Mouse (Mus musculus) cerebellum, postnatal 10 days (tissue): Measurements from ENCODE around the gene Dapk2.
A peak's percentile ranks its signal among the peaks of the same experiment; 100 is the strongest.

Experiments
- DNase-seq, 2 experiments: peaks; one replicate each; pipeline ENCODE4 v3.0.0; 2021; ENCODE audit warnings: mixed read lengths in 2 of 2

The Dapk2 gene

DNA sequence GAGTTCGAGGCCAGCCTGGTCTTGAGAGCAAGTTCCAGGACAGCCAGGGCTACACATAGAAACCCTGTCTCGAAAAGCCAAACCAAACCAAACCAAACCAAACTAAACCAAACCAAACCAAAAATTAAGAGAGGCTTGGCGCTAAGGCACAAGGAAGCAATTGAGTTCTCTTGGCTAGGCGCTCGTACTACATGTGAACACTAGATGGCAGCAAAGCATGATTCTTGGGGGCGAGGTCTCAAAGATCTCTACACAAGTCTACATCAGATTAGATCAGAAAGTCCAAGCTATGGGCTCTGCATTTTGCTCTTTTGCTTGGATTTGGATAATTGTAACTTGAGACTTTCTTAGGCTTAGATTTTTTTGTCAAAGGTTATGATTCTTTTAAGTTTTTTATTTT is 13.8 kb upstream of the Dapk2 start:
- peak; percentile 85 to 87 for DNase-seq

DNA sequence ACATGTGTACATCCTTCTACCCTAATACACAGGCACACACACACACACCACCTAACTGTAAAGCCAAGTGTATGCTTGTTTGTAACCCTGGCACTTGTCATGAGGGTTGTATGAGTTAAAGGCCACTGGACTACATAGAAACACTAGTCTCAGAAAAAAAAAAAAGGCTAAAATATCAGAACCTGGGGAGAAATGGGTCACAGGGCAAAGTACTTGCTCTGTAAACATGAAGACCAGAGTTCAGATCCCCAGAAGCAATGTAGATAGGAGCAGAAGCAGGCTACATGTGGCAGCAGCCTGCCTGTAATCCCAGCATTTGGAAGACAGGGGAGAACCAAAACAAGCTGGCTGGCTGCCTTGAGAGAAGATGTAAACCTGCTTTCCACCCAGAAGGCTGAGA is 11.9 kb upstream of the Dapk2 start:
- no peak for DNase-seq

DNA sequence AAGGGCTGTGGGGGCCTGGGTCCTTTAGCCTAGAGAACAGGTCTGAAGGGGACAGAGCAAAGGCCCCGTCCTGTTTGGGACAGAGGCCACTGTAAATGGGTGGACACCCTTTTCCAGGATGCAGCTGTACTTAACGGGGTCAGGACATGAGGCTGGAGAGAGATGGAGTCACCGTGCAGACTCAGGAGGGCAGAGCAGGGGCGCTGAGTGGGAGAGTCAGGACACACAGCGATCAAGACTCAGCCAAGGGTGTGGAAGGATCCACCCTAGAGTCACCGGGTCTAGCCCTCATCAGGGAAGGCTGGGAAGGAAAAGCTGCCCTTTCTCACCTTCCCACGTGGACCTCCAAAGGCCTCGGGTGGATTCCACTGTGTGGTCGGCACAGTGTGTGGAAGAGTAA is 6.0 kb upstream of the Dapk2 start:
- no peak for DNase-seq

DNA sequence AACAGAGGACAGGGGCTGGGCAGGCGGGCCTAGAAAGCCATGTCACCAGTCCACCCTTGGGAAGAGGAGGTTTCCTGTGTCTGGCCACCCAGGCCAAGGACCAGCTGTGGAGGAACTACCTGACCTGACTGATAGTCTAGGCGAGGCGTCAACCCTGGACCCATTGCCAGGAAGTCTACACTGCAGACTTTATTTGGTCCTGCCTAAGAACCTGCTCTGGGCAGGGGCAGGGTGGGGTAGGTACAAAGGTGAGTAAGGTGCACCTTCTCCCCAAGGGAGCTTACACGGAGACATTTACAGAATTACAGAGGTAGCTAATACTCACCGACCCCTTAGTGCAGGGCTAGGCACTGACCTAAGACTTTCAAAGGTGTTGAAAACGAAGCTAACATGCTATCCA is 4.4 kb upstream of the Dapk2 start:
- DNase-seq, result no peak

DNA sequence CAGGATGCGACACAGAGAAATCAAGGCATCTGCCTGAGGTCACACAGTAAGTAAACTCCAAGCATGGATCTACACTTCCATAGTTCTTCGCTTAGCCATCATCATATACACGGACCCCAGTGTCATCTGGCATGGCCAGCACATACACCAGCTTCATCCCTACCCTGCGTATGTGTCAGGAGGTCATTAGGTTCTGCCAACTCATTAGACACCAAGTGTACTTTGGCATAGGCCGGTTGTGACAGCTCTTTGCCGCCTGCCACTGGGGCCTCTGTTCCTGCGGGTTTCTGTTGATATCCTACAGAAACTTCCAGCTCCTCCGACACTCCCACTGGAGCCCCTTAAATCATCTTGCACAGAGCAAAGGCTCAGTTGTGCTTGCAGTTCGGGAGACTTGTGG is 4.0 kb upstream of the Dapk2 start:
- no peak for DNase-seq

DNA sequence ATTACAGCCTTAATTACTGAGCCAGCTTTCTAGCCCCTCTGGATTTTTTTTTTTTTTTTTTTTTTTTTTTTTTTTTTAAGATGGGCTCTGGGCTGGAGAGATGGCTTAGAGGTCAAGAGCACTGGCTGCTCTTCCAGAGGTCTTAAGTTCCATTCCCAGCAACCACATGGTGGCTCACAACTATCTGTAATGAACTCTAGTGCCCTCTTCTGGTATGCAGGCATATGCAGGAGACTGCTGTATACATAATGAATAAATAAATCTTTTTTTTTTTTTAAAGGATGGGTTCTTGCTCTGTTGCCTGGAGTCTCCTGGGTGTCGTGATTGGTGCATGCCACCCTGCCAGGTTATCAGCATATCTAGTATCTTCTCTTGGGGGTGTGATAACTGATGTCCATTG is 2.5 kb upstream of the Dapk2 start:
- no peak for DNase-seq

DNA sequence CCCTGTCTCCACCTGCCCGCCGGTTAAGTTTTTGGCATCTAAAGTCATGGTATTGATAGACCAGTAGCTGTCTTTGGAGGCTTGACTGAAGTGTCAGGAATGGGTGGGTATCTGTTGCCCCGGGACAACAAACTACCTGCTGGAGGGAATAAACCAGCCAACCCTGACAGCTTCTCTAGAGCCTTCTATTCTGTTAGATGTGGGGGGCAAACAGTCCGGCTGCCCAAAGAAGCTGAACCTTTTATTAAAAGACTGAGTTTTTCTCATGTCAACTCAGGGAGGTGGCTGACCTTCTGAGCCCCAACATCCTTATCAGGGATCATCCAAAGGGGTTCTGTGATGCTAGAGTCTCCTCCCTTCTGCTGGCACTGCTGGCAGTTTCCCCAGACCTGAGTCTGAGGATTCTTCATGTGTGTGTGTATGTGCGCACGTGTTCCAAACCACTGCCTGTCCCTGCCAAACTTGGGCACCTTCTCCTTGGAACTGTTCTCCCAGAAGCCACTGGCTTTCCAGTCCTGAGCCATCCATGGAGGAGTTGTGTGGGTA is 935 bp downstream of the Dapk2 start:
- no peak for DNase-seq

DNA sequence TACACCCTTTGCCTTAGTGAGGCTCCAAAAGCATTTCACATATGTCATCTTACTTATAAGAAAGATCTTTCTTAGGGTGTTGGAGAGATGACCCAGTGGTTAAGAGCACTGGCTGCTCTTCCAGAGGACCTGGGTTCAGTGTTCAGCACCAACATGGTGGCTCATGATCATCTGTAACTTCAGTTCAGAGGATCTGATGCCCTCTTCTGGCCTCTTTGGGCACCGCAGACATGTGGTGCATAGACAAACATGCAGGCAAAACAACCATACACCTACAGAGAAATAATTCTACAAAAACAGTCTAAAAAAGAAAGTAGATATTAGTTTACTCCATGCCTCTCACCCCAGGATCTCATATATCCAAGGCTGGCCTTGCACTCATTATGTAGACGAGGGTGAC is 2.1 kb downstream of the Dapk2 start:
- no peak for DNase-seq

DNA sequence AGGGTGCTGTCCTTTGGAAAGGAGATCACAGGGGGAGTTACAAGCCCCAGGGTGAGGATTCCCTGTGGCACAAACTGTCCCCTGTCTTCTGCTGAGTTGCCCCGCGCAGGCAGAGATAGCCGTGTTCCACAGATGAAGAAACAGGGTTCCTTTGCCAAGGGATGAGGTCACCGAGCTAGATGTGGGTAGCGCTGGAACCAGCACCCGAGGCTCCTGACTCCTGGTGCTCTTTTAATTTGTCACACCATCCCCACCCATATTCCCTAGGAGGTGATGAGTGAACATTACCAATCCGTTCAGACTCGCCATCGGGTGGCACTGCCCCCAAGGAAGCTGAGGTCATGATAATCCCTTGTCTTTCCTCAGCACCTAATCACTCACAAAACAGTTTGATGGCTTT is 5.0 kb downstream of the Dapk2 start:
- DNase-seq, result peak in 1 of 2 experiments; percentile 10

DNA sequence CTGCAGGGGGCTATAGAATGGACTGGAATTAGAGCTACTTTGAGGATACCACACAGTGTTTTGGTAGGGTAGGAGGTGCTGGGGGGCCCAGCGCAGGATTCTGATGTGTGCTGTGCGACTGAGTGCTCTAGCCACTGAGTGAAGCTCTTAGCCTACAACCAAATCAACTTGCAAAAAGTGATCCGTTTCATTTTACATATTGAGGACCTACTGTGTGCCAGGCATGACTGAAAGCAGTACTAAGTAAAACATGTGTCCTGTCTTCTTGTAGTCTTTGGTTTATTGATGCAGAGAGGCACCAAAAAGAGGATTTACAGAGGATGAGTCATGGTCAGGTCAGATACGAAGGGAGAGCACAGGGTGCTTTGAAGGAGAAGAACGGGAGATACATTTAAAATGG is 9.2 kb downstream of the Dapk2 start:
- no peak for DNase-seq

DNA sequence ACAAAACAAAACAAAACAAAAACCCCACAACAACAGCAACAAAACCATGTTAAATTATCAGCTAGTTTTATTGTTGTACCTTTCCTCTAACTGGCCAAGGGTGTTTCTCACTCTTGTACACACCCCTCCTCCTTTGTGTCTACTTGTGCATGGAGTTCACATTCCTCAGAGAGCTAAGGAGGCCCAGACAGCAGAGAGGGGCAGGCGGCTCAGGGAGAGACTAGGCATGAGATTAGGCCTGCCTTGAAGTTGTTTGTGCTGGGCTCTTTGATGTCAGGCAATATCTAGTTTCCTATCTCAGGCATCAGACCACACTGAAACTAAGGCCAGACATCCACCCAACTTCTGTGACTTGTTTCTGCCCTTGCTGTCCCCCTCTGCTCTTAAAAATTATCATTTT is 10.2 kb downstream of the Dapk2 start:
- no peak for DNase-seq

DNA sequence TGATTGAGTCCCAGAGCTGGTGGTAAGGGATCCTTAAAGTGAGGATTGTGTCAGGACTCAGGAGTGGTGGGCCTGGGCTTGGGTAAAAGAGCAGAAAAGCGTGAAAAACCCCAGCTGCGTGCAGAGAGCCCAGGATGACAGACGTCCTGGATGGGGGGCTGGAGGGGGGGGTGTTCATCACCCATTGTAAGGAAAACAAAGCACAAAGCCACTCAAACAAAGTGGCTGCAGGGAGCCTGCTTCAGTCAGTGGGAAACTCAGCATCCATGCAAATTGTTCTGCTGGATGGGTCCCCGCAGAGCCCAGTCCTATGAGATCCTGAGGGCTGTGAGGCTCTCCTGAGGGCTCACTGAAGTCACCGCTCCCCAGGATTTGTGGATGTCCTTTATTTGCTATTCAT is 12.5 kb downstream of the Dapk2 start:
- no peak for DNase-seq

DNA sequence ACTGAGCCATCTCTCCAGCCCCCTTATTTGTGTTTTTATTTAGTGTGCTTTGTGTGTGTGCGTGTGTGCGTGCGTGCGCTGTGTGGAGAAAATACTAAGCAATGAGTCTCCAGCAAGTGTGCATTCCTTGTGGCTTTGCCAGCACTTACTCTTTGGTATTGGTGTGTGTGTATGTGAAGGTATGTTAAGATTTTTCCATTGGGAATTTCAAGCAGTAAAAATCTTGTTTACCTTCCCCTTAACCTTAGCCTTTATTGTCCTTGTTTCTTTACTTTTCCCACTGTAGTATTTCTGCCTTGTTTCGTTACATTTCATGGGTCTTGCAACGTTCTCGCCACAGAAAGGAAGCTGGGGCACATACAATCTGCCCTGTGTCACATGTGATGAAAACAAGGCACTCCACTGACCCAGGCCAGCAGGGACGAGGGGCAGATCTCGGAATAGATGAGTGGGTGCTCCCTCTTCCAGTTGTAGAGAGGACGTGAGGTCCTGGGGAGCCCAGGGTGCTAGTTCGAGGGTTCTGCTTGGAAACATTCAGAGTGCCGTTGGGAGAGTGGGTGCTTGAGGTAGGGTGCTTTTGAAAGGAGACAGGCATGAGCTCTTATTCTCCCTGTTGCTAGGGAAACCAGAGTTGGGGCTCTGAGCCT is 13.4 kb downstream of the Dapk2 start:
- no peak for DNase-seq

DNA sequence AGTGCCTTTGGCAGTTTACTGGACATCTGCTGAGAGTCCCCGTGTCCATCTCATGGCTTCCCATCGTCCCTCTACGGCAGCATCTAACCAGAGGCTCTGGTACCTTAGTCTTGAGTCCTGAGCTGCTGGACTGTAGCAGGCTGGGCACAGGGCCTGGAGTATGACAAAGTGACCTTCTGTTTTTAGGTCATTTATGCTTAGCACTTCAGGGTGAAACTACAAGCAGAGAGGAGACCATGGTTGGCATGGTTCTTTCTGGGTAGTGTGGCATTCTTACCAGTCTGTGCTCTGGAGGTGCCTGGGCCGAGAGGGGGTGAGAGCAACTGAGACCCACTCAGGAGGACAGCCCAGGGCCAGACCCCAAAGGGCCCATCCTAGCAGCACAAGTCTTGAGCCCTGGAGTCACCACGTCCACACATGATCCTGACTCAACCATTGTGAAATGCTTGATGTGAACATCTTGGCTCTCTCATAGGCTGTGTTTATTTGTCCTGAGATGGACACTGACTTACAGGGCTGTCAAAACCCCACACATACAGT is 15.4 kb downstream of the Dapk2 start:
- DNase-seq, result no peak

DNA sequence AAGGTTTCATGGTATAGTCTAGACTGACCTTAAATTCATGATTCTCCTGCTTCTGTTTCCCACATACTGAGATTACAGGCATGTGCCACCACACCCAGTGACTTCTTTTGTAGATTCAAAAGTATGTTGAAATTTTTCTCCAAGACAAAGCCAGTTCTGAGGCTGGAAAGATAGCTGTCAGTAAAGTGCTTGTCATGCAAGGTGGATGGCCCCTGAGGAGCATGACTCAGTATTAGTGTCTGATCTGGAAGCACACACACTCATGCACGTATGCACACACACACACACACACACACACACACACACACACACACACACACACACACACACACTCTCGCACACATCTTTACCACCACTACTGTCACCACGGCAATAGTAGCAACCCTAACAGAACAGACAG is 17.0 kb downstream of the Dapk2 start:
- DNase-seq, result no peak

DNA sequence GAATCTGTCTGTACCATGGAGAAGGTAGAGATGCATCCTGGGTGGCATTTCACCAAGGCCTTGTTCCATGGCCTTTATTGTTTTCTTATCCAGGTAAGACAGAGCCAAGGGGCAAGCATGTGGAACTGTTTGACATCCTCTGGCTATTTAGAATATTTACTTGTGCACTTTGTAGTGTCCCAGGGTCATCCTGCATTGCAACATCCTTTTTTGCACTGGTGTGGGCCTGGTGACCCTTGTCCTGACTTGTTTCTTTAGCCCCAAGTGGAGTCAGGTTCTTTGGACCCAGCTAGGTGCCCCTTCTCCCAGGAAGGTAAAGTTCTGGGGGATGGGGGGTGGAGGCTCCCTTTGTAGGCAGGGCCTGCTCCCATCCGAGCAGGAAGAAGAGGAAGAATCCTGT is 20.0 kb downstream of the Dapk2 start:
- no peak for DNase-seq

DNA sequence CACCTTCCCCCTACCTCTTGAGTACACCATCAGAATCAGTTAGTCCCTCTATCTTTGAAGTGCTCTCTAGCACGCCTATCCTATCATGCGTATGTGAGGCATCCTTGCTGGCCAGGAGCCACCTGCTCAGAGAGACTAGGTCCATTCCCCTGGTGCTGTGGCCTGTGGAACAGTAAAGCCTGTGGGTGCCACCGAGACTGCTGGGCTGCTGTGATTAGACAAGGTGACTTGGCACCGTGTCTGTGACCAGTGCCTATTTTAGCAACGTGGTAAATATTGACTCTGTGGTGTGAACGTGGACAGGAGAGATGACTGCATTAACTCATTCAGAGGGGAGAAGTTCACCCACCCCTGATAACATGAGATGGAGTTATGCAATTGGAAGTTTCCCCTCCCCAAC is 21.8 kb downstream of the Dapk2 start:
- no peak for DNase-seq

DNA sequence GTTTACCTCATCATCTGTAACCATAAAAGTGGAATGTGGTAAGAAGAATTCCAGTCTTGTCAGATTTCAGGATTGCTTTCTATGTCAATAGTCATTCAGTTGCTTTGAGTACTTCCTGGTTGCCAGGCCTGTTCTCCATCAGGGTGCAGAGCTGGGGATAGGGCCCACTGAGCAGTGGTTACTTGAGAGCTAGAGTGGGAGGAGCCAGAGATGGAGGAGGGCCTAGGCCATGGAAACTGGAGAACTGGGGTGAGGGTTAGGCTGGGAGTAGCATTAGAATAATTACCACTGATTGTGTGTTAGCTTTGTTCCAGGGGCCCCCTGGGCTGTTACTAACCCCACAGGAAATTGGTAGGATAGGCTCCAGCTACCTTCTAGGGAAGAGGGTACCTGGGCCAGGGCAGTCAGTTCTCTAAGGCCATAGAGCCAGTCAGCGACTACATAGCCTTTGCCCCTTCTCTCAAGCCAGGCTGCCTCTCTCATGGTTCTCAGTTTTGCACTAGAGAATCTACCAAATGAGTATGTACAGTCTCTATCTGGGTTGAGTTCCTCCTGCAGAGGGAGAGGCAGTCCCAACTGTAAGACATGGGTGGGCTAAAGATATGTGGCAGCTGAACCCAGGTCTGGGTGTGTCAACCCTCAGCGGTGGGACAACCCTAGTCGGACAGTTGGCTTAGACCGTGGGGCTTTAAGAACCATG is 23.3 kb downstream of the Dapk2 start:
- DNase-seq, result no peak

DNA sequence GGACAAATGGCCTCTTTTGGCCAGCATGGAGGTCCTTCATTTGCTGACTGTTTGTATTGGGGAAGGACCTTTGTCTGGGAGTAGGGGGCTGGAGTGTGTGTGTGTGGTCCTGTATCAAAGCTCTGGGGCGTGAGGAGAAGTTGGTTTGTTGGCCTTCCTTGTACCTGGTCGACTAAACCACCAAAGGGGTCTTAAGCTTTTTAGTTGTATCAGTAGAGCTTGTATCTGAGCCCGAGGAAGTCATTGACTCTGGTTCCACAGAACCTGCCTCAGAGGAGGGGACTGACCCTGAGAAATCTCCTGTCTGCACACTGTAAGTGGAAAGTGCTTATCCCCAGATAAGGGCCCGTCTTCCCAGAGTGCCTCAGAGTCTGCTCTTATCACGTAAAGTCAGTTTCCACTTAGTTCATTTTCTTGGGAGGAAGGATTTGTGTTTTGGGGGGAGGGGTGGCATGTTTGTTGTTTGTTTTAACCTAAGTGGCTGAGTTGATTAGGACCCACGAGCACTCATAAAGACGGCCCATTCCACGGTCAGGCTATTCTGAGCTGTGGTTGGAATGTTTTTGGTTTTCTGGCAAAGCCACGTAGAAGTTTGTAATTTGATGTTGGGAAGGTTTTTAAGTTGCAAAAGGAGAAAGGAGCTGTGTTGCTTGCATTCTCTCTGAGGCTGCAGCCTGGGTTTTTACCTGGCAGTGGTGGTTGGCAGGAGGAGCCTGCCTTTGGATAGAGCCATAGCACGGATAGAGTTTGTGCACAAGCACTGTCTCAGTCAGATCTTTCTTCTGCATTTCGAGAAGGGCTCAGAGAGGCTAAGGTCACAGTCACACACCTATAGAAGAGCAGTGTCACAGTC is 24.0 kb downstream of the Dapk2 start:
- no peak for DNase-seq

DNA sequence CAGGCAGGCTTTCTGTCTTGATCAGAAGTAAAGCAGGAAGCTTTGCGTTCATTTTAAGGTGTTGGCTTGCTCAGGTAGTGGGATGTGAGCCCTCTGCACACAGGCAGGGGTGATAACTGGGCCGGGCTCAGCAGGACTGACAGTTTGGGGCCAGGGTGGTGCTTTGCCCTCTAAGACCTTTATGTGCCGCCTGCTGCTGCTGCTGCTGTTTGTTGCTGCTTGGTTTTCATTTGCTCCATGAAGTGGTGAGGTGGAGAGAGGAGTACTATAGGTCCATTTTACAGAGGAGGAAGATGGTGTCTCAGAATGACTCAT is 24.6 kb downstream of the Dapk2 start:
- DNase-seq, result no peak

DNA sequence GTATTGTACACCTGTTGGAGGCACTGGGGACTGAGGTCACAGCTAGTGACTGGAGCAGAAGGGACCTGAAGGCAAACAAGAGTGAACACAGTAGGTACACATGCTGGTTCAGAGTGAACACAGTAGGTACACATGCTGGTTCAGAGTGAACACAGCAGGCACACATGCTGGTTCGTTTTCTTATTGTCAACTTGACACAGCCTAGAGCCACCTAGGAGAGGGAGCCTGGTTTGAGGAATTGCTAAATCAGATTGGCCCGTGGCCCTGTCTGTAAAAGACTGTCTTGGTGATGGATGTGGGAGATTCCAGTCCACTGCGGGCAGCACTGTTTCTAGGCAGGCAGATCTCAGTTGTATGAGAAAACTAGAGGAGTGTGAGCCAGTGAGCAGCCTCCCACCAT is 25.0 kb downstream of the Dapk2 start:
- DNase-seq, result no peak

DNA sequence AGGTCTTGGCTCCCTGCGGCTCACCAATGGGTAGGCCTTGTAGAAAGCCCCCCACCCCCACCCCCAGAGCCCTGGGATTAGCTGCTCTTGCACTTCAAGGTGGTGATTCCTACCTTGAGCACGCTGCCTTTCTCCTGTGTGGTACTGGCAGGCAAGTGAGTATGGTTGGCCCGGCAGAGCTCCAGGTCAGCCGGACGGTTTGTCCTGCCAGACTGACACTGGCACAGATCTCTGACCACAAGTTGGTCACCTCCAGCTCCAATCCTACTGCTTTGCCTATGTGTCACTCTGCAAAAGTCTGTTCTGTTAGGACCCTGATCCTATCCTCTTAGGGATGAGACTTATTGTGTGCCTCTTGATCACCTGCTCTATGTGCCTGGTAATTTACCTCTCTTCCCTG is 26.5 kb downstream of the Dapk2 start:
- DNase-seq, result no peak

DNA sequence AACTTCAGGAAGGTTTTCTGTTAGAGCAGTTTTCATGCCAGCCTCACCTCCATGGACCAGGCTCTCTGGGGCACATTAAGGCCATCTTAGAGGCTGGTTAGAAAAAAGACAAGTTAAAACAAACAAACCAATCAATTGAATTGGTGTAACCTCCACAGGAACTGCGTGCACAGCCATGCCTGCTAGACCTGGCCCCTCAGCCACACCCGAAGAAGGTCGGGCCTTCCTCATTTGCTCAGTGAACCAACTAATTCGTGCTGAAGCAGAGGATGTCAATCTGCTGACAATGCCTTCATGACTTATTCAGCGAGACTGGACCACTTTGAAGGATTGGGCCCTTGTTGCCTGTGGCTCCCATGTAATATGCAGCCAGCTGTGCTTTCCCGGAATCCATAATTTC is 28.4 kb downstream of the Dapk2 start:
- no peak for DNase-seq

DNA sequence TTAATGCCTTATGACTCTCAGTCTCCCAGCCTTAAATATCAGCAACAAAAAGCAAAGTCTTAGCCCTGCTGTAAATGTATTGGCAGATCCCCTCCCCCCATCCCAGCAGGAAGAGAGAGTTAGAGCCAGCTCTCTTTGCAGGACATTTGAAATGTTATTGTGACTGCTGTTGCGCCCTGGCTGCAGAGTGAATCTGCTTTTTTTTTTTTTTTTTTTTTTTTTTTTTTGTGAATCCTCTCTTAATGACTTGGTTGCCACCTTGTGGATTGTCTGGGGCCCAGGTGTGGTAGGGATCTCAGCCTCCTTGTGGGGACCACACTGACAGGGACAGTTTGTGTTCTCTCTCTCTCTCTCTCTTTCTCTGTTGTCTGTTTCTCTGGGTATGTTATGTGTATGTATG is 31.0 kb downstream of the Dapk2 start:
- peak in 1 of 2 experiments; percentile 26 for DNase-seq
